Mouse (Mus musculus) C2C12 (cell line): ENCODE measurements around the gene Kif21b.

Source experiments
- CEBPB ChIP-seq: IDR thresholded peaks from one replicate; pipeline ENCODE4 v1.6.1; 2011; ENCODE audit warnings: low read depth, mild to moderate bottlenecking, control low read depth, moderate library complexity
- CTCF ChIP-seq: IDR thresholded peaks from one replicate; pipeline ENCODE4 v1.5.1; 2011; ENCODE audit not compliant: control insufficient read depth, insufficient read depth, insufficient read length
- FOSL1 ChIP-seq: IDR thresholded peaks from one replicate; pipeline ENCODE4 v1.8.0; 2011; ENCODE audit warnings: mild to moderate bottlenecking, low read length; ENCODE audit not compliant: poor library complexity, insufficient read depth, severe bottlenecking
- MAX ChIP-seq: IDR thresholded peaks from one replicate; pipeline ENCODE4 v1.6.1; 2011; ENCODE audit warnings: mild to moderate bottlenecking, control low read depth
- MYOD1 ChIP-seq: IDR thresholded peaks from one replicate; pipeline ENCODE4 v1.6.1; 2011; ENCODE audit warnings: low read depth; ENCODE audit not compliant: control insufficient read depth, insufficient read length
- MYOG ChIP-seq: IDR thresholded peaks from one replicate; pipeline ENCODE4 v1.6.1; 2011; ENCODE audit not compliant: control insufficient read depth, insufficient read length; ENCODE audit errors: extremely low read depth
- USF1 ChIP-seq: IDR thresholded peaks from one replicate; pipeline ENCODE4 v1.6.1; 2011; ENCODE audit warnings: low read depth, mild to moderate bottlenecking, control low read depth, moderate library complexity

DNA sequence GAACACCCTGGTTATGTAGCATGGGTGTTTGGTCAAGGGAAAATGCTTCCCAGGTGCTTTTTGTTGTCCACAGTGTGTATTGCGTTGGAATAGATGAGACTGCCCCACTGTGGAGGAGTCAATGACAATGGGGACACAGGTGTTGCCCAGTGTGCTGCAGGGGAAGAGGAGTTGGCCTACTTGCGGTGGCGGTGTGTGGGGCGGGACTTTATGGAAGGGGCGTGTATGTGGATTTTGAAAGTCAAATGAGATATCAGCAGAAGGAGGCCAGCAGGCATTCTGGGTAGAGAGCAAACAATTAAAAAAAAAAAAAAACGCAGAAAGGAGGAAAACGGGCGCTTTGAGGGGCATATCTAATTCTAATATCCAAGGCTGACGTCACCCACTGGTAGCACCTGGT, 18.5 kb downstream of the Kif21b start:
- TF ChIP-seq CTCF (no peak), MAX (no peak), CEBPB (no peak), MYOD1 (no peak), USF1 (no peak), FOSL1 (no peak), MYOG (no peak)
